Mouse (Mus musculus): Measurements from ENCODE around the gene Apol10a. TPM values are rescaled to one million over a fixed set of nuclear protein-coding genes. Genes with fewer than 3 reads are reported as not detected.
"Not testable (repeated sequence)": the region's sequence is repeated elsewhere in the genome, so short reads cannot be mapped to it uniquely, and the experiment has no call there.

The Apol10a gene
- polyA plus RNA-seq (2016; fragmentation: Nextera tagmentation; extraction: Ambion mirVana), result 0.04 TPM in 1 of 2 replicates, not detected in the other

GRCm38 (mm10) chr15:77476693-77477092 lies at the start of gene Apol10a:
Gene Apol10a (plus strand): TSS chr15:77477047.
- not testable (repeated sequence) for ATAC-seq; H3K4me1 ChIP-seq; H3K27me3 ChIP-seq (replicated peaks); H3K27ac ChIP-seq; H3K9ac ChIP-seq; H3K4me2 ChIP-seq; H3K36me3 ChIP-seq; H3K9me3 ChIP-seq (replicated peaks); H3K4me3 ChIP-seq
- 51% methylated on average over 2 of the region's 2 CpGs for WGBS (ENCODE audit: insufficient replicate concordance)

DNA sequence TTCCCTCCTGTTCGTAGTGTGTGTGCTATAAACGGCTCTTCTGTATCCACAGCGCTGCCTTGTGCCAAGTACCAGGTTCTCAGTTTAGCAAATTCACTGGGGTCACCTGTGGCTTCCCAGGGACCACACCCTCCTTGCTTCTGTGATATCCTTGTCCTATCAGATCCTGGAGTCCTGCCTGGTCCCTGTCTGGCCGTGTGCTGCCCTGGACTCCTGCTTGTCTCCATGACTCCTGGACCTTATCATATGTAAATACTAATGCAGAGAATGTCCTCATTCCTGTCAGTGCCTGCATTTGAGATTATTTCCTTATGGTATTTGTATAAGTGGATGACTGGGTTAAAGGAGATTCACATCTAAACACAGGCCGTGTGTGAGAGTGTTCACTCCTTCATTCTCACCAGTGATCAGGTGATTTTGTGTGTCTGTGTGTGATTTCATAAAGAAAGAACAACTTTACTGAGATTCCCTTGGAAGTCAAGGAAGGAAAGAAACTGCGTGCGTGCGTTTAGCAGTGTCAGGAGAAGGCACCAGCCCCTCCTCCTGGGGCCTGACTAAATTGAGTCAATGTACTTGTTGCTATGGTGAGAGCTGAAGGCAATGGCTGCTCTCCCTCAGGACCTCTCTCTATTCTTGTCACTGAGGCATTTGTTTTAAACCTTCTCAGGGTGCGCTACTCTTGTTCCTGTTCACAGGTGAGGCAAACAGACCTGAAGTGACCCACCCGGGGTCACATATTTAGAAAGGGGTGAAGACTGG lies 48.0 kb upstream of the Apol10a start:
- H3K27ac ChIP-seq; H3K4me2 ChIP-seq; H3K27me3 ChIP-seq (replicated peaks); H3K4me3 ChIP-seq; H3K4me1 ChIP-seq; H3K36me3 ChIP-seq; ATAC-seq; H3K9me3 ChIP-seq (replicated peaks); H3K9ac ChIP-seq: not testable (repeated sequence)
- 59% methylated on average over 9 of the region's 10 CpGs for WGBS (ENCODE audit: insufficient replicate concordance)

- ATAC-seq; H3K27me3 ChIP-seq (replicated peaks): not testable (repeated sequence)
- 59% methylated on average over 8 of the region's 8 CpGs for WGBS (ENCODE audit: insufficient replicate concordance)
Observed at GRCm38 (mm10) chr15:77444746-77445145, 32.1 kb upstream of the Apol10a start.

GRCm38 (mm10) chr15:77445668-77446067 lies 31.2 kb upstream of the Apol10a start:
- 73% methylated on average over 1 of the region's 1 CpGs for WGBS (ENCODE audit: insufficient replicate concordance)
- H3K4me2 ChIP-seq; H3K9ac ChIP-seq; H3K9me3 ChIP-seq (replicated peaks); ATAC-seq; H3K27me3 ChIP-seq (replicated peaks); H3K36me3 ChIP-seq; H3K4me1 ChIP-seq; H3K27ac ChIP-seq; H3K4me3 ChIP-seq: not testable (repeated sequence)

More at GRCm38 (mm10) chr15:77444746-77445145, 32.1 kb upstream of the Apol10a start:
- not testable (repeated sequence) for H3K4me2 ChIP-seq; H3K9me3 ChIP-seq (replicated peaks); H3K4me1 ChIP-seq; H3K4me3 ChIP-seq; H3K9ac ChIP-seq; H3K27ac ChIP-seq; H3K36me3 ChIP-seq

- 53% methylated on average over 2 of the region's 2 CpGs for WGBS (ENCODE audit: insufficient replicate concordance)
- H3K4me1 ChIP-seq; H3K4me3 ChIP-seq; ATAC-seq; H3K9ac ChIP-seq; H3K9me3 ChIP-seq (replicated peaks); H3K36me3 ChIP-seq; H3K27ac ChIP-seq; H3K4me2 ChIP-seq; H3K27me3 ChIP-seq (replicated peaks): not testable (repeated sequence)
Observed at GRCm38 (mm10) chr15:77447392-77447791, 29.5 kb upstream of the Apol10a start, which contains the start of gene Apol7b. Gene Apol7b (minus strand): TSS chr15:77447492.

DNA sequence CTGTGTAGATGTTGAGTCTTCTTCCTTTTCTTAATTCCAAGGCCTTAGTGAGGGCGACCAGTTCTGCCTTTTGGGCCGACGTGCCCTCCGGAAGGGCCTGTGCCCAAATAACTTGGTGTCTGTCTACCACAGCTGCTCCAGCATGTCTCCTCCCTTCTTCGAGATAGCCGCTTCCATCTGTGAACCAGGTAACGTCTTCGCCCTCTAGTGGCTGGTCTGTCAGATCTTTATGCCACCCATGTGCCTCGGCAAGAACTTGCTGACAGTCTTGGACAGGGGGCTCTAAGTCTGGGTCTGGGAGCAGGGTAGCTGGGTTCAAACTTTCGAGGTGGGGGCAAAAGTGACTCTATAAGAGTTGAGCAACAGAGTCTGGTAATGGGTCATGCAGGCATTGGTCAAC lies 26.9 kb upstream of the Apol10a start:
- not testable (repeated sequence) for H3K36me3 ChIP-seq; ATAC-seq; H3K4me1 ChIP-seq; H3K27ac ChIP-seq; H3K9me3 ChIP-seq (replicated peaks); H3K4me3 ChIP-seq; H3K4me2 ChIP-seq; H3K27me3 ChIP-seq (replicated peaks); H3K9ac ChIP-seq
- WGBS (ENCODE audit: insufficient replicate concordance), result 37% methylated on average over 10 of the region's 10 CpGs

DNA sequence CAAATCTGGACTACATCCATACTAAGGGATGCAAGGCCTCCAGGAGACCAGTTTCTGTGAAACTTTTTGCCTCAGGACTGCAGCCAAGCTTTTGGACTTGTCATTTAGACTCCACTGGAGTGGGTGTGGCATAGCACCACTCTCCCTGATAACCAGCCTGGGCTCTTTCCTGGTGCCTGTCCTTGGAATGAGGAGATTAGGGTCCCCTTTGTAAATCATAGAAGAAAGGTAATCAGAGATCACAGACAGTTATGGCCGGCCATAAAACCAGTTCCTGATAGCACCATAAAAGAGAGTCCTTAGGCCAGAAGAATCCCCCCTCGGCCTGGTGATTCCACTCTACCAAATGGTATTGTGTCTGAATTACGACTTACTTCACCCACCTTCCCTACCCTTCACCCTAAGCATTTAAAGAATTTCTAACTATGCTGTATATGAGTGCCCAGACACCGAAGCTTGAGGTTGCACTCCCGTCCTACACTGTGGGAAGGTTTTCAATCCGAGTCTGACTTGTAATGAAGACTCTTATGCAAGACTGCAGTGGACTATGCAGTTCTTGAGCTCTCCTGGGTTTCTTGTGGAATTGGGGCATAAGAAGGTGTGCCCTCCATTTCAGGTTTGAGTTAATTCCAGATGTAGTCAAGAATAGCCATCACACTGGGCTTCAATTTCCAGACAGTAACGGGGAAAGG lies 2.0 kb upstream of the Apol10a start:
- H3K4me1 ChIP-seq; H3K9me3 ChIP-seq (replicated peaks); H3K4me3 ChIP-seq; ATAC-seq; H3K4me2 ChIP-seq; H3K27me3 ChIP-seq (replicated peaks); H3K27ac ChIP-seq; H3K9ac ChIP-seq; H3K36me3 ChIP-seq: not testable (repeated sequence)
- 55% methylated on average over 7 of the region's 7 CpGs for whole genome bisulfite sequencing (ENCODE audit: insufficient replicate concordance)

GRCm38 (mm10) chr15:77482140-77482794 lies 5.4 kb downstream of the Apol10a start:
- ATAC-seq, result no peak
- WGBS (ENCODE audit: insufficient replicate concordance), result 62% methylated on average over 4 of the region's 4 CpGs
- Histone ChIP-seq H3K4me2 (no peak overlapping the region), H3K9ac (no peak overlapping the region), H3K27ac (no peak overlapping the region), H3K4me1 (no peaks in the 10 kb centered on the region), H3K36me3 (no peaks in the 10 kb centered on the region), H3K27me3 (replicated peaks) (no peaks in the 10 kb centered on the region), H3K4me3 (no peak overlapping the region), H3K9me3 (replicated peaks) (no peaks in the 10 kb centered on the region)

GRCm38 (mm10) chr15:77493181-77493580 lies 16.3 kb downstream of the Apol10a start:
- not testable (repeated sequence) for H3K27me3 ChIP-seq (replicated peaks); H3K27ac ChIP-seq; ATAC-seq; H3K36me3 ChIP-seq; H3K9ac ChIP-seq; H3K9me3 ChIP-seq (replicated peaks); H3K4me1 ChIP-seq; H3K4me2 ChIP-seq; H3K4me3 ChIP-seq
- WGBS (ENCODE audit: insufficient replicate concordance), result no CpG with 5 or more reads among the region's 1 CpGs

DNA sequence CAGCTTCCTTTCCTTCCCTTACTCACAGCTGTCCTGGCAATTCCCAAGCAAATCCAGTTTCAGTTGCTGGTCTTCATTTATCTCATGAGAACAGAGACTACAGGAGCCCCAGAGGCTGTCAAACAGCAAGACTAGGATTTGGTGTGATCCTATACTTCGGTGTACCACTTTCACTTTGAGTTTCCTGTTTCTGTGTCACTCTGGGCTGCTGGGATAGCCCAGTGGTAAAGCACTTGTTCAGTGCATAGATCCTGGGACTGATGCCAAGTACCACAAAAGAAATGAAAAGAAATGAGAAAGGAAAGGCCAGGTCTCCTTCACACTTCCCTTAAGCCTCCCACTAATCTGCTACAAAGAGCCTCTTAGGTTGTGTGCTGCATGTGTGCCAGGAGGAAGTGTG lies 17.8 kb downstream of the Apol10a start:
- WGBS (ENCODE audit: insufficient replicate concordance), result 33% methylated on average over 1 of the region's 1 CpGs
- H3K4me1 ChIP-seq; ATAC-seq; H3K9ac ChIP-seq; H3K36me3 ChIP-seq; H3K4me2 ChIP-seq; H3K27ac ChIP-seq; H3K9me3 ChIP-seq (replicated peaks); H3K27me3 ChIP-seq (replicated peaks); H3K4me3 ChIP-seq: not testable (repeated sequence)

DNA sequence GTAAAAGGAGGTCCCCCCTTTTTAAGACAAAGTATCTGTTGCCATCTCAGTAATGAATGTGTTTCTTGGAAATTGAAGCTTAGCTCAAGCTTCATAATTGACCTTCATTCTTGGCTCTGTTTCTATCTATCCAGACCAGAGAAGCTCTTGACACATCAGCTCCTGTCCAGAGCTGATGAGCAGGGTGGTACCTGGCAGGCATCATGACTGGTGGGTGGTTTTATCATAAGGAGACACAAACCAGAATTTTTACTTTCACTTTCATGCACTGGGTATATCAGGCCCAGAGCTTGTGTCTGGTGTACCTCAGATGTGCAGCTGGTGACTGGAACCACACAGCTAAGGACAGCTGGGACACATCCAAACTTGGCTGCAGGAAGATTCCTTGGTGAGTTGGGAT lies 31.1 kb downstream of the Apol10a start, which contains the start of gene Apol11a:
Gene Apol11a (plus strand): TSS at position 306 of the 400 bp plus-strand sequence.
- not testable (repeated sequence) for H3K9me3 ChIP-seq (replicated peaks); H3K36me3 ChIP-seq; H3K27me3 ChIP-seq (replicated peaks); H3K4me2 ChIP-seq; H3K4me3 ChIP-seq; H3K9ac ChIP-seq; H3K4me1 ChIP-seq; ATAC-seq; H3K27ac ChIP-seq

DNA sequence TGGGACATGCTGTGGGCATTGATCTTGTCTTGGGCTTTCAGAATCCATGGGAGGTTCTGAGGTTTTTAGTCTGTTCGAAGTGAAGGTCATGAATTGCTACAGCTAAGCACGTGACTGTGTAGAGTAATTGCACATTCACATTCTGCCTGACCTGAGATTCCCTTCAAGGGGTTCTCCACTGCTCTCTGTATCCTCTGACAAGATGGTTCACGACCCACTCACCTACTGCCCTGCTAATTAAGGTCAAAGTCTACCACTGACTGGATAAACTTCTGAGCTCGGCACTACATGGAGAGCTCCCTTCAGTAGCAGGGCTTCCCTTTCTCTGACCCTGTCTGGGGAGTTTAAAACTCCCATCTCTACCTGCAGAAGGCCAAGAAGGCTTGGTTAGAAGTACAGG lies 43.7 kb downstream of the Apol10a start:
- H3K9ac ChIP-seq; H3K27me3 ChIP-seq (replicated peaks); H3K4me2 ChIP-seq; H3K4me1 ChIP-seq; H3K36me3 ChIP-seq; H3K9me3 ChIP-seq (replicated peaks); H3K4me3 ChIP-seq; H3K27ac ChIP-seq; ATAC-seq: not testable (repeated sequence)
- 39% methylated on average over 4 of the region's 4 CpGs for WGBS (ENCODE audit: insufficient replicate concordance)

All from liver, embryonic 12.5 days (tissue).